ENCODE assay signal across 27 mouse cellular contexts in the genomic region with DNA sequence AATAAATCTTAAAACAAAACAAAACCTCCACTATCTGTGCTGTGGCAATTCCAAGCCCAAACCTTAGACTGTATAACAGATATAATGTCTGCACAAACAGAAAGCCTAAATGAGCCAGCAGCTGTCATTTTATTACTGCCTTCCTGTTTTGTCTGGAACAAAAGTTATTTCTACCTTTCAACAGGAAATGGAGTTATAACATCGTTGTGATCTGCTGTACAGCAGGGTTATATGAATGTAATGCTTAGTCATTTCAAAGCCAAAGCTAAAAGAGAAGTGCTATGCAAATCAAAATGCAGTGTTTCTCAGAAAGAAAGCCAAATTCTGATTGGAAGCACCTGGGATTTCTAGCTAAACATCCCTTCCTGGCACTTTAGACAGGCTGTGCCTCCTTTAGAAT. TPM values are rescaled to one million over a fixed set of nuclear protein-coding genes. Genes with fewer than 3 reads are reported as not detected.
DNase-seq lines count a peak whose midpoint lies in the region; ATAC-seq lines count a peak whose summit lies in the region.
"Had no signal": no experiment of that assay in that cellular context is flagged by ENCODE, and none has a peak within 500 bp of the region (broad histone marks: within the 10 kb centered on the region; RNA-seq: fewer than 3 reads in every experiment).

No protein-coding gene starts in this region.

- 36% methylated on average over 1 of the region's 1 CpGs for WGBS in kidney, embryonic 15.5 days
- 90% methylated on average over 1 of the region's 1 CpGs for WGBS in midbrain, embryonic 13.5 days

- peaks cover 12% of the 10 kb centered on the region for H3K4me1 ChIP-seq in kidney, embryonic 15.5 days
- H3K4me1 ChIP-seq in midbrain, embryonic 13.5 days (replicated peaks) = peaks cover 17% of the 10 kb centered on the region

- no peak for ATAC-seq in kidney, embryonic 15.5 days (replicated peaks; ENCODE audit: low FRiP score)
- peak; percentile 55 for ATAC-seq in CD4-positive, CD25-positive, alpha-beta regulatory T cell, adult 4 months
- peak; percentile 15 for ATAC-seq in granulocyte monocyte progenitor cell, adult 5-6 weeks (replicated peaks; ENCODE audit: poor library complexity, severe bottlenecking)
- ATAC-seq in midbrain, embryonic 13.5 days = no peak
- ATAC-seq: forebrain, embryonic 15.5 days; Patski had no signal

- no peak for DNase-seq in kidney, adult 9 months
- peak; percentile 8 for DNase-seq in 3T3-L1 (ENCODE audit: low read depth, low spot score)
- no peak for DNase-seq in ovary, postnatal 14 days (ENCODE audit: low spot score)
- no peak for DNase-seq in gastrocnemius, postnatal 4 days (ENCODE audit: low spot score in 2 of 2)
- DNase-seq: adrenal gland, postnatal 10 days; B cell, adult 2 months; cerebellum, adult 8-10 months; cerebellum, postnatal 36 days; embryo, embryonic 11 days; kidney, adult 18-20 months; kidney, postnatal 36 days; layer of hippocampus, postnatal 36 days; lung, embryonic 14.5 days; right cerebral cortex, postnatal 14 days had no signal

- no peaks in the 10 kb centered on the region for H3K36me3 ChIP-seq in kidney, embryonic 15.5 days
- H3K36me3 ChIP-seq in midbrain, embryonic 13.5 days = no peaks in the 10 kb centered on the region
- H3K36me3 ChIP-seq: embryonic facial prominence, embryonic 15.5 days; forebrain, embryonic 15.5 days; hindbrain, embryonic 15.5 days; limb, embryonic 15.5 days; neural tube, embryonic 15.5 days had no signal

- no peak overlapping the region for H3K4me3 ChIP-seq in kidney, embryonic 15.5 days (replicated peaks)
- no peak overlapping the region for H3K4me3 ChIP-seq in midbrain, embryonic 13.5 days (replicated peaks)
- H3K4me3 ChIP-seq: embryonic facial prominence, embryonic 15.5 days; forebrain, embryonic 15.5 days; hindbrain, embryonic 15.5 days; limb, embryonic 15.5 days; neural tube, embryonic 15.5 days had no signal

- no peaks in the 10 kb centered on the region for H3K27me3 ChIP-seq in kidney, embryonic 15.5 days
- no peaks in the 10 kb centered on the region for H3K27me3 ChIP-seq in midbrain, embryonic 13.5 days
- H3K27me3 ChIP-seq: embryonic facial prominence, embryonic 15.5 days; forebrain, embryonic 15.5 days; hindbrain, embryonic 15.5 days; limb, embryonic 15.5 days; neural tube, embryonic 15.5 days; Patski had no signal

- peak overlapping the region; percentile 15; the same call in 1 of the 2 replicates for H3K27ac ChIP-seq in kidney, embryonic 15.5 days
- no peak overlapping the region for H3K27ac ChIP-seq in midbrain, embryonic 13.5 days
- H3K27ac ChIP-seq: embryonic facial prominence, embryonic 15.5 days; forebrain, embryonic 15.5 days; hindbrain, embryonic 15.5 days; limb, embryonic 15.5 days; liver, embryonic 14.5 days; neural tube, embryonic 15.5 days had no signal

- no peak overlapping the region for H3K9ac ChIP-seq in kidney, embryonic 15.5 days
- no peak overlapping the region for H3K9ac ChIP-seq in midbrain, embryonic 13.5 days (replicated peaks)
- H3K9ac ChIP-seq: embryonic facial prominence, embryonic 15.5 days; forebrain, embryonic 15.5 days; hindbrain, embryonic 15.5 days; limb, embryonic 15.5 days; liver, embryonic 14.5 days; lung, embryonic 14.5 days; neural tube, embryonic 15.5 days had no signal

- no peaks in the 10 kb centered on the region for H3K9me3 ChIP-seq in kidney, embryonic 15.5 days (replicated peaks)
- H3K9me3 ChIP-seq in midbrain, embryonic 13.5 days = no peaks in the 10 kb centered on the region
- H3K9me3 ChIP-seq: embryonic facial prominence, embryonic 15.5 days; forebrain, embryonic 15.5 days; hindbrain, embryonic 15.5 days; limb, embryonic 15.5 days; neural tube, embryonic 15.5 days had no signal

- no peak overlapping the region for H3K4me2 ChIP-seq in kidney, embryonic 15.5 days
- no peak overlapping the region for H3K4me2 ChIP-seq in midbrain, embryonic 13.5 days (replicated peaks)
- H3K4me2 ChIP-seq: embryonic facial prominence, embryonic 15.5 days; forebrain, embryonic 15.5 days; heart, embryonic 11.5 days; hindbrain, embryonic 15.5 days; limb, embryonic 15.5 days; lung, embryonic 14.5 days; neural tube, embryonic 15.5 days had no signal

RNA-seq across cellular contexts. Expression of gene Naa16, which starts 2.7 kb away (rescaled TPM):
- polyA plus RNA-seq in kidney, embryonic 15.5 days (2015; fragmentation: Nextera tagmentation; extraction: Ambion mirVana) = 46.1 and 46.8 TPM in 2 replicates
- polyA plus RNA-seq in CD4-positive, CD25-positive, alpha-beta regulatory T cell, adult 4 months (2017; shearing (Covaris generic)) = 10 to 100 TPM; 53.6 to 54.4 TPM
- total RNA-seq in granulocyte monocyte progenitor cell, adult 5-6 weeks (2014; fragmentation: Nextera tagmentation) = 51.5 and 55.2 TPM in 2 replicates
- total RNA-seq in granulocyte monocyte progenitor cell, adult 5-6 weeks (2017) = 47.0 and 47.3 TPM in 2 replicates
- 26.2 and 30.0 TPM in 2 replicates for polyA plus RNA-seq in midbrain, embryonic 13.5 days (2015; fragmentation: Nextera tagmentation; extraction: Ambion mirVana)
- 10 to 100 TPM; 16.2 to 18.3 TPM for total RNA-seq in gastrocnemius, postnatal 4 days (2021)

RNA-seq across cellular contexts. Expression of gene Mtrf1, which starts 4.3 kb away (rescaled TPM):
- polyA plus RNA-seq in kidney, embryonic 15.5 days (2015; fragmentation: Nextera tagmentation; extraction: Ambion mirVana) = 10.5 and 11.3 TPM in 2 replicates
- polyA plus RNA-seq in CD4-positive, CD25-positive, alpha-beta regulatory T cell, adult 4 months (2017; shearing (Covaris generic)) = 1 to 10 TPM; 4.3 to 6.0 TPM
- total RNA-seq in granulocyte monocyte progenitor cell, adult 5-6 weeks (2014; fragmentation: Nextera tagmentation) = 12.0 and 12.8 TPM in 2 replicates
- 21.0 and 31.2 TPM in 2 replicates for total RNA-seq in granulocyte monocyte progenitor cell, adult 5-6 weeks (2017)
- polyA plus RNA-seq in midbrain, embryonic 13.5 days (2015; fragmentation: Nextera tagmentation; extraction: Ambion mirVana) = 11.1 and 11.3 TPM in 2 replicates
- 1 to 10 TPM; 4.4 to 5.8 TPM for total RNA-seq in gastrocnemius, postnatal 4 days (2021)

RNA-seq across cellular contexts. Expression of gene Kbtbd7, which starts 33.0 kb away (rescaled TPM):
- 11.5 and 11.8 TPM in 2 replicates for polyA plus RNA-seq in kidney, embryonic 15.5 days (2015; fragmentation: Nextera tagmentation; extraction: Ambion mirVana)
- polyA plus RNA-seq in CD4-positive, CD25-positive, alpha-beta regulatory T cell, adult 4 months (2017; shearing (Covaris generic)) = 1 to 10 TPM in 1 of 2 experiments, under 1 TPM in 1; 0.89 to 1.2 TPM
- total RNA-seq in granulocyte monocyte progenitor cell, adult 5-6 weeks (2014; fragmentation: Nextera tagmentation) = 6.0 and 10.0 TPM in 2 replicates
- 13.9 and 15.7 TPM in 2 replicates for total RNA-seq in granulocyte monocyte progenitor cell, adult 5-6 weeks (2017)
- polyA plus RNA-seq in midbrain, embryonic 13.5 days (2015; fragmentation: Nextera tagmentation; extraction: Ambion mirVana) = 18.1 TPM in 2 replicates
- 10 to 100 TPM; 10.4 to 12.0 TPM for total RNA-seq in gastrocnemius, postnatal 4 days (2021)

RNA-seq across cellular contexts. Expression of gene Kbtbd6, which starts 58.3 kb away (rescaled TPM):
- polyA plus RNA-seq in kidney, embryonic 15.5 days (2015; fragmentation: Nextera tagmentation; extraction: Ambion mirVana) = 3.5 and 3.7 TPM in 2 replicates
- polyA plus RNA-seq in CD4-positive, CD25-positive, alpha-beta regulatory T cell, adult 4 months (2017; shearing (Covaris generic)) = not detected
- 0.77 and 1.3 TPM in 2 replicates for total RNA-seq in granulocyte monocyte progenitor cell, adult 5-6 weeks (2014; fragmentation: Nextera tagmentation)
- 6.2 and 7.2 TPM in 2 replicates for total RNA-seq in granulocyte monocyte progenitor cell, adult 5-6 weeks (2017)
- polyA plus RNA-seq in midbrain, embryonic 13.5 days (2015; fragmentation: Nextera tagmentation; extraction: Ambion mirVana) = 1.8 and 2.3 TPM in 2 replicates
- under 1 TPM; 0.69 to 0.83 TPM for total RNA-seq in gastrocnemius, postnatal 4 days (2021)
- total RNA-seq: gastrocnemius, adult 8-10 months had no signal

Comparison
In these comparisons a context has a peak if more than half of its experiments do, and no peak if none do; other contexts are left out.
1. ATAC-seq: peak in CD4-positive, CD25-positive, alpha-beta regulatory T cell, adult 4 months (single experiment) and granulocyte monocyte progenitor cell, adult 5-6 weeks (single experiment); none in kidney, embryonic 15.5 days (single experiment) and midbrain, embryonic 13.5 days (single experiment).